Mouse (Mus musculus) urinary bladder, adult 18-20 months (tissue): ENCODE data around the gene Hmgb4.

Source experiments
- DNase-seq, 2 experiments: peaks; one replicate each; pipeline ENCODE4 v3.0.0; 2022; ENCODE audit warnings: low spot score in 2 of 2, mixed read lengths in 2 of 2

The Hmgb4 gene

GRCm38 (mm10) chr4:128224453-128224852 lies 36.3 kb downstream of the Hmgb4 start:
- no peak for DNase-seq

GRCm38 (mm10) chr4:128217991-128218595 lies 42.7 kb downstream of the Hmgb4 start:
- DNase-seq = no peak
